Mouse (Mus musculus) lung, adult 2 months (tissue): ENCODE data around the gene Gltp.

Experiments used
- CTCF ChIP-seq: fragments of 200-500 bp; IDR thresholded peaks from 2 replicates; pipeline ENCODE4 v1.5.1; 2011; ENCODE audit warnings: mild to moderate bottlenecking, low read length, control low read depth; ENCODE audit not compliant: insufficient read depth
- POLR2A ChIP-seq: fragments of 200-500 bp; IDR thresholded peaks from 2 replicates; pipeline ENCODE4 v1.6.1; 2011; ENCODE audit warnings: low read depth, mild to moderate bottlenecking, control low read depth, low read length, borderline replicate concordance; ENCODE audit errors: extremely low read depth

DNA sequence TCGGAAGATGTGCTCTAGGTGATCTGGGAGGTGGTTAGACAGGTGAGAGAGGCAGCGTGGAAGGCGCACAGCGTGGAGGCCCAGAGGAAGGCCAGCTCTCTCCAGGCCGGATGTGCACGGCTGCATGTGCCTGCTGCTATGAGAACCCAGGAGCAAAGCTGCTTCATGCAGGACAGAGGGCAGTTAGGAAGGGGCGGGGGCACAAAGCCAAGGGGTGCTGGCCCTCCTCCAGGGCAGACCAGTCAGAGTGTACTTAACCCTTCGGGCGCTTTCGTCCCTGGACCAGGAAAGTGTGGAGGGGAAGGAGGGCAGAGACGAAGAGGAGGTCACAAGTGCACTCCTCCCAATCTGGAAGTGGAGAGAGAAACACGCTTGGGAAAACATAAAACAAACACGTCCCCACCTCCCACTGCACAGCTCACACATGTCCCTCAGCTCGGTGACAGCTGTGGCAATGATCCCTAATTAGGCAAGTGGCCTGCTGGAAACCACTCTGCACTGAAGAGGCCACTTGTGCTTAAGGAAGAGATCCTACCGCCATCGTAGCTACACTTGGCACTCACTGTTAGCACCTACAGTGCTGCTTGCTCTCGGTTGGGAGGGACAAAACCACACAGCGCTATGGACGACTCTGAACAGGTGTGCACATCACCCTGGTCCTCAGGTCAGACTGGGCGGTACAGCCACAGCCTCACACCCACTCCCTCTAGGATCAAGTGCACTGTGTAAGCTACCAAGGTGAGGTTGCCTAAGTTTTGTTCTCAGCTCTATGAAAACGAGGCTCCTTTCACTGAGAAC lies 46.5 kb upstream of the Gltp start:
- no peak for TF ChIP-seq CTCF
- no peak for TF ChIP-seq POLR2A
